Mouse (Mus musculus): ENCODE measurements around the gene Cryab.

DNA sequence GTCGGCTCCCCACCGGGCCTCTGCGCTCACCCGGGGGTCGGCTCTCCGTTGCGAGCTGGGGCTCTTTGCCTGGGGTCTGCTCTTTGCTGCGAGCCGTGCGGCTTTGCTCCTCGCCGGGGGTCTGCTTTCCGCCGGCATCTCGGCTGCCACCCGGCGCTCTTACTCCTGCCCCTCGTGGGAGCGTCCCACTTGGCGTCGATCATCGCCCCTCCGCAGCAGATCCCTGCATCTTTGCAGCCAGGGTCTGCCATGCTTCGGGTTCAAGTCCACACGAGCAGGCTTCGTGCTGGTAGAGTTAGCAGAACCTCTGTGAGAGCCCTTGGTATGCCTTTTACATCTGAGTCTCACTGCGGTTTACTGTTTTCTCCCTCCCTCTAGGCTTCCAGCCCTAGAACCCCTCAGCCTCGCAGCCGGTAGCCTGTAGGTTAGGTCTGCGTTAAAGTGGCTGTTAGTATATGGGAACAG lies 24.6 kb downstream of the Cryab start:
- TF ChIP-seq CTCF (IDR thresholded peaks at IDR 0.05; ENCODE audit: borderline replicate concordance, insufficient read depth, low read depth, low read length) (no peak), POLR2A (IDR thresholded peaks at IDR 0.05; ENCODE audit: borderline replicate concordance, insufficient read depth, low read length) (no peak)
